Mouse (Mus musculus) brain, embryonic 18.5 days (tissue): ENCODE measurements around the gene Olfr203.
"Not testable (repeated sequence)": the region's sequence is repeated elsewhere in the genome, so short reads cannot be mapped to it uniquely, and the experiment has no call there.

ENCODE experiments used
- DNase-seq: peaks from one replicate; pipeline ENCODE4 v3.0.0-alpha.2; 2012; ENCODE audit warnings: low read depth, low spot score

Gene Olfr203

DNA sequence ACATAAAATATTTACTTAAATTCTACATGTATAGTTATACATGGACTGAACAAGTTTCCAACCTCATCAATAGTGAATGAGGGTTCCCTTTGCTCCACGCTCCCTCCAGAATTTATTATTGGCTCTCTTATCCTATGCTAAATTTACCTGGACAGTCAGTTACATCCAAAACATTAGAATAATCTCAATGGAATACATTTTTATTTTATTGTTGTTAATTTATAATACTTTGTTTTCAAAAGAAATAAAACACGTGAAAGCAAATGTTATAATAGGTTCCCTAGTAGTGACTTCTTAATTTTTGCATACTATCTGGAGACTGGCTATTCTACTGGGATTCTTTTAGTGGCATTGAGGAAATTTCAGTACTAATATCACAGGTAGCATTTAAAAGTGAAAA is at the start of gene Olfr203:
Olfr203 (plus strand) TSS at position 301 of the 400 bp plus-strand sequence.
- DNase-seq: no peak

DNA sequence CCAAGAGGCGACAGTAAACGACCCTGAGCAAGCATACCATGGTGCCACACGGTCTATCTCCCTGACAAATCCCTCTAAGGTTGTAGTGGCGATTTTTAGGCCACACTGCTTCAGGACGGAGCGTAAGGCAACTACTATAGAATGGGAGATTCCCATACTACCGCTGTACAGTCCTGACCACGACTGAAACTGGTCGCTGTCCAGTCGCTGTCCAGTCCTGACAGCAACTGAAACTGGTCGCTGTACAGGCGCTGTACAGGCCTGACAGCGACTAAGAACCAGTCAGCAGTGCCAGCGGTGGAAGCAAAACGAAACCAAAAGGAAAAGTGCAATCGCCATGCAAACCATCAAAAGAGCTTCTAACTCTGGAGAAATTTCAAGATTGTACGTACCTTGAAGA is 49.0 kb upstream of the Olfr203 start:
- DNase-seq: no peak

DNA sequence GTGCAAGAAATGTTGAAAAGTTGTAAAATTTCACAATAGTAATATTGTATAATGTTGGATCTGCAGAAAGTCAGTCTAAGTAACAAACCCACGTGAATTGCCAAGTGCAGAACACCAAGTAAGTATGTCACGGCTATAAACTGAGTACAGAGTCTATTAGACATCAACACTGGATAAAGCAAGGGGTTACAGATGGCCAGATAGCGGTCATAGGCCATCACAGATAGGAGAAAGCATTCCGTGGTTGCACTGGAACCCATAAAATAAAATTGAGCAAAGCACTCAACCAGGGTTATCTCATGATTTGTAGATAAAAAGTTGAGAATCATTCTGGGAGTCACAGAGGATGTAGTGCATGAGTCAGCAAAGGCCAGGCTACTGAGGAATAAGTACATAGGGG is 29.6 kb upstream of the Olfr203 start:
- DNase-seq: not testable (repeated sequence)

DNA sequence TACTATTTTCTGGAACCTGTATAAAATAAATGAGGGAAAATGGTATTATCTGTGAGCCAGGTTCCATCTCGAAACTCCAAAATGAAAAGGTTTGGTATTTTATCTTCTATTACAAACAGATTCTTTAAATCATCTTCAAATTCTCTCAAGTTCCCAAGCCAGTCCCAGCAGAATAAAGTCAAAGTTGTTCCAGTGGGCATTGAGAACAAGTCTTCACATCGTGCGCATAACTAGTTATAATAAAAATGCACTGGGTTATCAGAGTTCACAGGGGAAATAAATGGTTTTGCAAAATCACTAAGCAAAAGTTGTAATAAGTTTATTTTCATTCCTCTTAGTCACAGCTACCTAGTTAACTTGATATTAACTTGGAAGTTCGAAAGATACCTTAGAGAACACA is 26.1 kb upstream of the Olfr203 start, which contains the start of gene Olfr201:
Olfr201 (minus strand) TSS at position 101 of the 400 bp plus-strand sequence.
- not testable (repeated sequence) for DNase-seq

DNA sequence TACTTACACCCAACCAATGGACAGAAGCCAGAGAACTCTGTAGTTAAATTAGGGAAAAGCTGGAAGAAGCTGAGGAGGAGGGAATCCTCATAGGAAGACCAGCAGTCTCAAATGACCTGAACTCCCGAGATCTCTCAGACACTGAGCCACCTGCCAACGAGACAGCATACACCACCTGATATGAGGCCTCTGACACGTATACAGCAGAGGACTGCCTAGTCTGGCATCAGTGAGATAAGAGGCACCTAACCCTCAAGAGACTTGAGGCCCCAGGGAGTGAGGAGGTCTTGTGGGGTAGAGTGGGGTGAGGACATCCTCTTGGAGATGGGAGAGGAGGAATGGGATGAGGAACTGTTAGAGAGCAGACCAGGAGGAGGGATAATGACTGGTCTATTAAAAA is 18.1 kb upstream of the Olfr203 start:
- no peak for DNase-seq

DNA sequence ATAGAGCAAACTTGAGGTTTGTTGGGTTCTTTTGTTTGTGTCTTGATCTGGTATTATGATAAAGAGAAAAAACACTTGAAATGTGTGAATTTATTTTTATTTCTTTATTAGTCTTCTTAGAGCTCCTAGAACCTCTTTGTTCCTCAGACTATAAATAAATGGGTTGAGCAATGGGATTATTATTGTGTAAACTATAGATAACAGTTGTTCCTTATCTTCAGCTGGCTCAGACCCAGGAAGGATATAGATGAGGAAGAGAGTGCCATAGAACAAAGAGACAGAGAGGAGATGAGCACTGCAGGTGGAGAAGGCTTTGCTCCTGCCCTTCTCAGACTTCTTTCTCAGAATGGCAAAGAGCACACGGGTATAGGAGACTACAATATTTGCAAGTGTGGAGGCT is 15.2 kb upstream of the Olfr203 start:
- DNase-seq: no peak

DNA sequence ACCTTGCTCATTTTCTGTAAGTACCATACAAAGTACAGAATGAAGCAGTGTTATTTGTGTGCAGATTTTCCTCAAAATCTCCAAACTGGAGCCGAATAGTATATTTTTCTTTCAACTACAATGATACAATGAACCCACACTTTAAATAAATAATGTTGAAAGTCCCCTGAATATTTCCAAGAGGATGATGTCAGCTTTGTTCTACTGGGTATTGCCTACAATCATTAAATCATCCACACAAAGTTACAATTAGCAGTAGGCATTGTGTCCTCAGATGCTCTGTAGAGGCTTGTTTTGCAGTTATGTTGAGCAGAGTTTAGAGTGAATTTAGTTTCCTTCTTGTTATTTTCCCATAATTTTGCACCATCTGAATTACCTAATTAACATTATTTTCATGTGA is 12.0 kb upstream of the Olfr203 start, which contains the start of gene Olfr202:
Olfr202 (minus strand) TSS at position 101 of the 400 bp plus-strand sequence.
- no peak for DNase-seq

DNA sequence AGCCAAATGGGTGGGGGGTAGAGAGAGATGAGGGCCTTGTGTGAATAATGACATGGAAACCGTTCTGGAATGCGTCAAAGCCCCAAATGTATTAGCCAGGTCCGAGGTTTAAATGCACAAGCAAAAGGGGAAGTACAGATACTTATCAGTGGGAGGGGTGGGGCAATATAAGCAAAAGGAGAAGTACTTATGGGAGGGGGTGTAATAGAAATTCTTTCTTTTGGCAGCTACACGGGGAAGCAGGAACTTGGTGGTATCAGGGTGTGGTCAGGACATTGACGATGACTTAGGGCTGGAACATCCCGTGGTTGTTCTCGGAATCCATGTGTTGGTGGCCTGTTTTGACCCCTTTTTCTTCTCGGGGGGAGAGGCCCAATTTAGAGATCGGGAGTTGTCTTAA is 11.1 kb upstream of the Olfr203 start:
- DNase-seq: not testable (repeated sequence)

DNA sequence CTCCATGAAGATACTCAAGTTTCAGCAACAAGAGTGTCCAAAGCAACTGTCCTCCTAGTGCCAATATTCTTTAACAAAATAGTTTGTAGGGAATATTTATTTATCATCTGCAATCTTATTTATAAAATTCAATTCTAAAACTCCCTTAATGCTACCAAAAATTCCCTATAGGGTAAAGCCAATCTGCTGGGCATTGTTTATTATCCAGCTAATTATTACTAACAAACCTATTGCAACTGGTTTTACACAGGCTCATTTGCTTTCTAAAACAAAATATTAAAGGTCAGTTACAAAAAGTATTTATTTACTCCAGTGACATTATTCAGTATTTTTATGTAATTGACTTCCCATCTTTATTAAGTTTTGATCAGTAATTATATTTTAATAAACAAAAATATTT is 19.5 kb downstream of the Olfr203 start, which contains the start of gene Olfr204:
Olfr204 (minus strand) TSS at position 101 of the 400 bp plus-strand sequence.
- DNase-seq: no peak

DNA sequence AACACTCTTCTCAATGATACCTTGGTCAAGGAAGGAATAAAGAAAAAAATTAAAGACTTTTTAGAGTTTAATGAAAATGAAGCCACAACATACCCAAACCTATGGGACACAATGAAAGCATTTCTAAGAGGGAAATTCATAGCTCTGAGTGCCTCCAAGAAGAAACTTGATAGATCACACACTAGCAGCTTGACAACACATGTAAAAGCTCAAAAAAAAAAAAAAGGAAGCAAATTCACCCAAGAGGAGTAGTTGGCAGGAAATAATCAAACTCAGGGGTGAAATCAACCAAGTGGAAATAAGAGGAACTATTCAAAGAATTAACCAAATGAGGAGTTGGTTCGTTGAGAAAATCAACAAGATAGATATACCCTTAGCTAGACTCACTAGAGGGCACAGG is 24.6 kb downstream of the Olfr203 start:
- not testable (repeated sequence) for DNase-seq

DNA sequence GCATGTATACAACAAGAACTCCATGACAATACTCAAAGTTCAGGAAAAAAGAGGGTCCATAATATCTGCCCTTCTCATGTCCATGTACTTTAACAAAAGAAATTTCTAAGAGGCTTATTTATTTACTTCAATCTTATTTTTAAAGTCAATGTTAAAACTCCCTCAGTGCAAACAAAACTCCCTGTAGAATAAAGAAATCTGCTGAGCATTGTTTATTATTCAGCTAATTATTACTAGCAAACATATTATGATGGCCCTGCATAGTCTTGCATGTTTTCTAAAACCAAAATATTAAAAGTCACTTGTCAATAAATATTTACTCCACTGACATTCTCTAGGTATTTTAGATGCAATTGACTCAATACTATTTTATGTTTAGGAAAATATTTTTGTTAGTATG is 32.4 kb downstream of the Olfr203 start, which contains the start of gene Olfr205:
Olfr205 (minus strand) TSS at position 101 of the 400 bp plus-strand sequence.
- no peak for DNase-seq

DNA sequence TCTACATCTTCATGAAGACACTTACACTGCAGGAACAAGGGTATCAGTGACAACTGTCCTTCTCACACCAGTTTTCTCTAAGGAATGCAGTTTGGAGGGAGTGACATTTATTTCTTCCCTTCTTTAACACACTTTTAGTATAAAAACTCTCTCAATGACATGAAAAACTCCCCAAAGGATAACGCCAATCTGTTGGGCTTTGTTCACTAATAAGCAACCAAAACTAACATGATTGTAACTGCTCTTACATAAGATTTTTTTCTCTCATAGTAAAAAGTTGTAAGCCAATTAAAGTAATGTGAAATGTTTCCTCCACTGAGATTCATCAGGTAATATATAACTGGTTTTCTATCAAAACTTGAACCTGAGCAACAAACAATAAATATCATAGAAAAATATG is 50.5 kb downstream of the Olfr203 start, which contains the start of gene Olfr206:
Olfr206 (minus strand) TSS at position 101 of the 400 bp plus-strand sequence.
- DNase-seq: no peak
